Mouse (Mus musculus) heart, postnatal 0 days (tissue): Measurements from ENCODE around the gene Slc25a21.
A peak's percentile ranks its signal among the peaks of the same experiment; 100 is the strongest.

ENCODE experiments used
- CTCF ChIP-seq: IDR thresholded peaks from 2 replicates; pipeline ENCODE4 v1.5.1; 2016; ENCODE audit warnings: antibody characterized with exemption, control low read depth, low read depth
- EP300 ChIP-seq: IDR thresholded peaks from 2 replicates; pipeline ENCODE4 v1.6.1; 2016; ENCODE audit warnings: antibody characterized with exemption, low read depth

DNA sequence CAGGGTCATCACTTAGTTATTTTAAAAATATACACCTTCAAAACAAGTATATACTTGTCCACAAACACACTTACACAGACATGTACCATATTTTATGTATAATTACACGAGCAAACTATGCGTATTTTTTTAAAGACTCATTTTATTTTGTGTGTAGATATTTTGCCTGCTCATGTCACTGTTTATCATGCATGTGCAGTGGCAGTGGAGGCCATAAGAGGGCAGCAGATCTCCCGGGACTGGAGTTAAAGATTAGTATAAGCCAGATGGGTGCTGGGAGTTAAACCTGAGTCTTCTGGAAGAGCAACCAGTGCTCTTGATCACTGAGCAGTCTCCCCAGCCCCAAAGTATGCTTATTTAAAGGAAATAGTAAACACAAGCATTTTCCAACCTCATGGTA is 522.5 kb downstream of the Slc25a21 start:
- TF ChIP-seq CTCF (peak; percentile 37), EP300 (no peak)
